Mouse (Mus musculus) hindbrain, embryonic 14.5 days (tissue): Measurements from ENCODE around the gene Grk5. TPM values are rescaled to one million over a fixed set of nuclear protein-coding genes. Genes with fewer than 3 reads are reported as not detected.
"Not testable (repeated sequence)": the region's sequence is repeated elsewhere in the genome, so short reads cannot be mapped to it uniquely, and the experiment has no call there.

Experiments
- ATAC-seq: fragments of 200-750 bp; cut with Nextera tagmentation; 2 replicates; pipeline ENCODE4 v1.8.0; 2017; ENCODE audit warnings: moderate number of reproducible peaks, mild to moderate bottlenecking, moderate TSS enrichment, moderate library complexity; ENCODE audit not compliant: low FRiP score
- DNase-seq: peaks from one replicate; pipeline ENCODE4 v3.0.0-alpha.2; 2015; ENCODE audit warnings: low spot score
- H3K27ac ChIP-seq: fragments of 300-500 bp; sonication (generic); 2 replicates; pipeline ENCODE4 v1.5.1; 2014; ENCODE audit warnings: mild to moderate bottlenecking, moderate library complexity
- H3K27me3 ChIP-seq: fragments of 300-500 bp; sonication (generic); 2 replicates; pipeline ENCODE4 v1.6.1; 2014; ENCODE audit warnings: mild to moderate bottlenecking, low read length, mixed read lengths; ENCODE audit not compliant: control insufficient read depth, insufficient read depth
- H3K36me3 ChIP-seq: fragments of 300-500 bp; sonication (generic); replicated peaks from 2 replicates; pipeline ENCODE4 v1.6.1; 2014; ENCODE audit not compliant: control insufficient read depth, insufficient read depth
- H3K4me1 ChIP-seq: fragments of 300-500 bp; sonication (generic); replicated peaks from 2 replicates; pipeline ENCODE4 v1.6.1; 2014; ENCODE audit warnings: antibody characterized with exemption, low read length, mixed read lengths; ENCODE audit not compliant: control insufficient read depth, insufficient read depth
- H3K4me2 ChIP-seq: fragments of 300-500 bp; sonication (generic); replicated peaks from 2 replicates; pipeline ENCODE4 v1.6.1; 2014; ENCODE audit warnings: mild to moderate bottlenecking, moderate library complexity
- H3K4me3 ChIP-seq: fragments of 300-500 bp; sonication (generic); replicated peaks from 2 replicates; pipeline ENCODE4 v1.5.1; 2014; ENCODE audit warnings: mild to moderate bottlenecking, low read length
- H3K9ac ChIP-seq: fragments of 300-500 bp; sonication (generic); 2 replicates; pipeline ENCODE4 v1.6.1; 2014
- H3K9me3 ChIP-seq: fragments of 300-500 bp; sonication (generic); 2 replicates; pipeline ENCODE4 v1.6.1; 2016; ENCODE audit warnings: low read length; ENCODE audit not compliant: control insufficient read depth
- WGBS: fragments of 180-500 bp; shearing (Covaris S2); extraction: QIAGEN DNeasy Blood & Tissue Kit; methylation state at CpG from one replicate; pipeline ENCODE4 v1.1.7; 2014; 5-methylcytosine and 5-hydroxymethylcytosine counted together
- polyA plus RNA-seq: library from polyadenylated mRNA; unstranded; fragments of >200 nt; fragmentation: Nextera tagmentation; extraction: Ambion mirVana; gene quantifications from 2 replicates; pipeline ENCODE4 v1.2.1, GENCODE M21; 2014

Grk5 gene
- 3.1 and 3.4 TPM in 2 replicates for polyA plus RNA-seq

- Histone ChIP-seq H3K9me3 (no peaks in the 10 kb centered on the region), H3K4me1 (peaks cover 14% of the 10 kb centered on the region), H3K27ac (peak within 1 kb of the TSS; percentile 86), H3K4me3 (peak within 1 kb of the TSS; percentile 60), H3K4me2 (peak within 1 kb of the TSS; percentile 55), H3K9ac (peak within 1 kb of the TSS; percentile 65), H3K36me3 (no peaks in the 10 kb centered on the region), H3K27me3 (no peaks in the 10 kb centered on the region)
- under 1% methylated on average over 55 of the region's 55 CpGs for WGBS
- DNase-seq, result peak; percentile 93
- ATAC-seq, result peak; percentile 98
Observed at GRCm38 (mm10) chr19:60889714-60890315, at the start of gene Grk5. Gene Grk5 (plus strand): TSS chr19:60889749.

- DNase-seq (no peak), ATAC-seq (no peak)
- H3K9me3 ChIP-seq, result no peaks in the 10 kb centered on the region
- H3K27ac ChIP-seq, result no peak overlapping the region
- H3K36me3 ChIP-seq, result peaks cover 60% of the 10 kb centered on the region
- no peak overlapping the region for H3K4me3 ChIP-seq
- no peak overlapping the region for H3K9ac ChIP-seq
- H3K27me3 ChIP-seq, result no peaks in the 10 kb centered on the region
- H3K4me1 ChIP-seq, result no peaks in the 10 kb centered on the region
- H3K4me2 ChIP-seq, result no peak overlapping the region
Observed at GRCm38 (mm10) chr19:60843324-60843723, 46.2 kb upstream of the Grk5 start.

GRCm38 (mm10) chr19:60845731-60846130, 43.8 kb upstream of the Grk5 start:
- no peaks in the 10 kb centered on the region for H3K27me3 ChIP-seq
- no peak overlapping the region for H3K4me2 ChIP-seq
- no peak for DNase-seq
- peaks cover 39% of the 10 kb centered on the region for H3K36me3 ChIP-seq
- no peaks in the 10 kb centered on the region for H3K9me3 ChIP-seq
- H3K27ac ChIP-seq, result no peak overlapping the region
- H3K4me3 ChIP-seq, result no peak overlapping the region
- no peak overlapping the region for H3K9ac ChIP-seq
- no peak for ATAC-seq
- no peaks in the 10 kb centered on the region for H3K4me1 ChIP-seq

GRCm38 (mm10) chr19:60860868-60861700, 28.5 kb upstream of the Grk5 start, which contains the start of gene Sfxn4:
Gene Sfxn4 (minus strand): TSS chr19:60861479.
- peaks cover 34% of the 10 kb centered on the region for H3K36me3 ChIP-seq
- H3K27me3 ChIP-seq, result no peaks in the 10 kb centered on the region
- H3K27ac ChIP-seq, result peak within 1 kb of the TSS; percentile 69
- peak within 1 kb of the TSS; percentile 64 for H3K4me2 ChIP-seq
- H3K4me1 ChIP-seq, result peaks cover 11% of the 10 kb centered on the region; the same call in 1 of the 2 replicates
- no peaks in the 10 kb centered on the region for H3K9me3 ChIP-seq
- DNase-seq (peak; percentile 87), ATAC-seq (peak; percentile 99)
- H3K9ac ChIP-seq, result peak within 1 kb of the TSS; percentile 66
- peak within 1 kb of the TSS; percentile 45 for H3K4me3 ChIP-seq
- 4% methylated on average over 30 of the region's 30 CpGs for WGBS

- H3K4me3 ChIP-seq, H3K9ac ChIP-seq, H3K27me3 ChIP-seq, H3K9me3 ChIP-seq, H3K27ac ChIP-seq, DNase-seq, H3K4me1 ChIP-seq, H3K4me2 ChIP-seq, ATAC-seq: not testable (repeated sequence)
- H3K36me3 ChIP-seq, result peaks cover 39% of the 10 kb centered on the region
- WGBS, result 100% methylated on average over 4 of the region's 4 CpGs
Observed at GRCm38 (mm10) chr19:60866169-60866568, 23.4 kb upstream of the Grk5 start.

- no peak overlapping the region for H3K4me2 ChIP-seq
- 91% methylated on average over 1 of the region's 1 CpGs for WGBS
- no peaks in the 10 kb centered on the region for H3K9me3 ChIP-seq
- no peaks in the 10 kb centered on the region for H3K27me3 ChIP-seq
- no peak overlapping the region for H3K27ac ChIP-seq
- H3K4me1 ChIP-seq, result peaks cover 11% of the 10 kb centered on the region; the same call in 1 of the 2 replicates
- peaks cover 32% of the 10 kb centered on the region for H3K36me3 ChIP-seq
- no peak overlapping the region for H3K9ac ChIP-seq
- H3K4me3 ChIP-seq, result no peak overlapping the region
- ATAC-seq, result no peak
- DNase-seq, result no peak
Observed at GRCm38 (mm10) chr19:60870489-60870888, 19.1 kb upstream of the Grk5 start.

GRCm38 (mm10) chr19:60871366-60871765, 18.2 kb upstream of the Grk5 start:
- H3K36me3 ChIP-seq, result peaks cover 32% of the 10 kb centered on the region
- peaks cover 11% of the 10 kb centered on the region; the same call in 1 of the 2 replicates for H3K4me1 ChIP-seq
- H3K4me2 ChIP-seq, result no peak overlapping the region
- WGBS, result 93% methylated on average over 5 of the region's 5 CpGs
- no peak overlapping the region for H3K9ac ChIP-seq
- DNase-seq (no peak), ATAC-seq (no peak)
- no peak overlapping the region for H3K27ac ChIP-seq
- no peaks in the 10 kb centered on the region for H3K27me3 ChIP-seq
- no peaks in the 10 kb centered on the region for H3K9me3 ChIP-seq
- H3K4me3 ChIP-seq, result no peak overlapping the region

- peaks cover 11% of the 10 kb centered on the region; the same call in 1 of the 2 replicates for H3K4me1 ChIP-seq
- WGBS, result 76% methylated on average over 1 of the region's 1 CpGs
Observed at GRCm38 (mm10) chr19:60872272-60872671, 17.3 kb upstream of the Grk5 start.

GRCm38 (mm10) chr19:60873501-60873900, 16.0 kb upstream of the Grk5 start:
- H3K27ac ChIP-seq, result 0 out of 2 replicates have a peak overlapping the region, but pooled peaks have one; percentile 14

More at GRCm38 (mm10) chr19:60872272-60872671, 17.3 kb upstream of the Grk5 start:
- H3K9ac ChIP-seq, result no peak overlapping the region
- H3K27ac ChIP-seq, result no peak overlapping the region
- DNase-seq, result no peak
- H3K9me3 ChIP-seq, result no peaks in the 10 kb centered on the region
- no peak overlapping the region for H3K4me2 ChIP-seq
- peaks cover 32% of the 10 kb centered on the region for H3K36me3 ChIP-seq
- H3K4me3 ChIP-seq, result no peak overlapping the region
- no peak for ATAC-seq
- no peaks in the 10 kb centered on the region for H3K27me3 ChIP-seq

More at GRCm38 (mm10) chr19:60873501-60873900, 16.0 kb upstream of the Grk5 start:
- peak overlapping the region; percentile 53 for H3K4me3 ChIP-seq
- peak overlapping the region; percentile 66 for H3K4me2 ChIP-seq
- peaks cover 23% of the 10 kb centered on the region for H3K36me3 ChIP-seq
- H3K9me3 ChIP-seq, result no peaks in the 10 kb centered on the region
- 30% methylated on average over 4 of the region's 4 CpGs for WGBS
- H3K9ac ChIP-seq, result no peak overlapping the region
- peaks cover 11% of the 10 kb centered on the region; the same call in 1 of the 2 replicates for H3K4me1 ChIP-seq
- H3K27me3 ChIP-seq, result no peaks in the 10 kb centered on the region
- DNase-seq (no peak), ATAC-seq (no peak)
